Mouse (Mus musculus) limb, embryonic 15.5 days (tissue): Measurements from ENCODE around the gene Tcf3. TPM values are rescaled to one million over a fixed set of nuclear protein-coding genes. Genes with fewer than 3 reads are reported as not detected.

Source experiments
- ATAC-seq: fragments of 200-750 bp; cut with Nextera tagmentation; 2 replicates; pipeline ENCODE4 v1.8.0; 2017; ENCODE audit warnings: low read depth, moderate TSS enrichment; ENCODE audit not compliant: insufficient number of reproducible peaks, low FRiP score, low TSS enrichment
- H3K27ac ChIP-seq: fragments of 300-500 bp; sonication (generic); 2 replicates; pipeline ENCODE4 v1.5.1; 2015; ENCODE audit warnings: moderate library complexity, mild to moderate bottlenecking, inconsistent platforms
- H3K27me3 ChIP-seq: fragments of 300-500 bp; sonication (generic); 2 replicates; pipeline ENCODE4 v1.6.1; 2015; ENCODE audit warnings: inconsistent platforms
- H3K36me3 ChIP-seq: fragments of 300-500 bp; sonication (generic); 2 replicates; pipeline ENCODE4 v1.6.1; 2015; ENCODE audit warnings: inconsistent platforms
- H3K4me1 ChIP-seq: fragments of 300-500 bp; sonication (generic); 2 replicates; pipeline ENCODE4 v1.6.1; 2015; ENCODE audit warnings: inconsistent platforms
- H3K4me2 ChIP-seq: fragments of 300-500 bp; sonication (generic); 2 replicates; pipeline ENCODE4 v1.6.1; 2015; ENCODE audit warnings: mild to moderate bottlenecking, inconsistent platforms
- H3K4me3 ChIP-seq: fragments of 300-500 bp; sonication (generic); 2 replicates; pipeline ENCODE4 v1.5.1; 2015; ENCODE audit warnings: mild to moderate bottlenecking, inconsistent platforms
- H3K9ac ChIP-seq: fragments of 300-500 bp; sonication (generic); 2 replicates; pipeline ENCODE4 v1.6.1; 2015; ENCODE audit warnings: inconsistent platforms
- H3K9me3 ChIP-seq: fragments of 300-500 bp; sonication (generic); 2 replicates; pipeline ENCODE4 v1.6.1; 2016; ENCODE audit warnings: inconsistent platforms
- WGBS: fragments of 180-500 bp; shearing (Covaris S2); methylation state at CpG from one replicate; pipeline ENCODE4 v1.1.7; 2015; 5-methylcytosine and 5-hydroxymethylcytosine counted together
- polyA plus RNA-seq: library from polyadenylated mRNA; unstranded; fragments of >200 nt; fragmentation: Nextera tagmentation; extraction: Ambion mirVana; gene quantifications from 2 replicates; pipeline ENCODE4 v1.2.1, GENCODE M21; 2015

Gene Tcf3
- polyA plus RNA-seq, 1 experiment from 2014 or later: 110 TPM

DNA sequence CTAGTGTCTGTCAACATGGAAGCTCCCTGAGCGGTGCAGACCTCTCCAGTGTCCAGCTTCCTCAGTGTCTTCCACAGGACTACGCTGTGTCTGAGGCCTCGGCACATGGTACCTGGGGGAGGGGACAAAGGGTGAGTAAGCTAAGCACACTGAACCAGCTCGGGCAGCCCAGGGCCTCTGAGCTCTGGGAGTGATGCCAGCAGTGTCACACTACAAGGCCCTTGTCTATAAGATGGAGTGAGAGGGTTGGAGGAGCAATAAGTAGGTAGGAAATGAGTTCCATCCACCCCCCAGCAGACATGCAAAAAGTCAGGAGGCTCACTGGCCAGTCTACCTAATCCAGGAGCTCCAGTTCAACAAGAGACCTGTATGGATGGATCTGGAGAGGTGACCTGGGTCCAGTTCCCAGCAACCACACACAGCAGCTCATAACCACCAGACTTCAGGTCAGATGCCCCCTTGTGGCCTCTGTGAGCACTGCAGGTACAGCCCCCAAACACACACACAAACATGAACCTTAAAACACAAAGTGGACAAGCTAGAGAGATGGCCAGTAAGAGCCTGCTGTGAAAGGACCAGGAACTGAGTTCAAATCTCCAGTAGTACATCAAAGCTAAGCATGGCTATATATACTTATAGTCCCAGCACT, 30.3 kb downstream of the Tcf3 start:
- Histone ChIP-seq H3K4me2 (no peak overlapping the region), H3K9ac (no peak overlapping the region), H3K27ac (no peak overlapping the region), H3K9me3 (no peaks in the 10 kb centered on the region), H3K4me3 (no peak overlapping the region), H3K27me3 (no peaks in the 10 kb centered on the region), H3K4me1 (peaks cover 40% of the 10 kb centered on the region), H3K36me3 (peaks cover 36% of the 10 kb centered on the region)
- WGBS: 86% methylated on average over 4 of the region's 4 CpGs
- no peak for ATAC-seq

DNA sequence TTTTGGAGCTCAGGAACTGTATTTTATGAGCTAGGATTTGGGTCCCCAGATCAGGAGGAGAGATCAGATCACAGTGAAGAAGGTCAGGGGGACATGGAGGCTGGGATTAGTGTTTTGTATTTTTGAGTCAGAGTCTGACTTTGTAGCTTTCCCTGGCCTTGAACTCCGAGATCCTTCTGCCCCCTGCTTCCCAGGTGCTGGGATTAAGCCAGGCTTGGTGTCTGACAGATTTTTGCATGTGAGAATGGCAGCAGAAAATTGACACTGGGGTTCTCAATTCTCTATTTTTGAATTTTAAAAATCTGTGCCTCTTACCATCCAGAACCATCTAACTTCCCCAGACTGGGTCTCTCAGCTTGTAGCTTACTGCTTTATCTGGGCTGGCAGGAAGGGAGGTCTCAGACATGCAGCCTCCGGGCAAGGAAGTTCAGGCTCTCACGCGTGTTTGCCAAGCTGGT, 32.7 kb downstream of the Tcf3 start:
- Histone ChIP-seq H3K36me3 (peaks cover 51% of the 10 kb centered on the region), H3K4me2 (peak overlapping the region; percentile 79), H3K9ac (peak overlapping the region; percentile 59; the same call in 1 of the 2 replicates), H3K4me3 (no peak overlapping the region; the same call in 1 of the 2 replicates), H3K4me1 (peaks cover 40% of the 10 kb centered on the region), H3K27ac (peak overlapping the region; percentile 91), H3K27me3 (no peaks in the 10 kb centered on the region), H3K9me3 (no peaks in the 10 kb centered on the region)
- WGBS: 76% methylated on average over 4 of the region's 4 CpGs
- no peak for ATAC-seq

DNA sequence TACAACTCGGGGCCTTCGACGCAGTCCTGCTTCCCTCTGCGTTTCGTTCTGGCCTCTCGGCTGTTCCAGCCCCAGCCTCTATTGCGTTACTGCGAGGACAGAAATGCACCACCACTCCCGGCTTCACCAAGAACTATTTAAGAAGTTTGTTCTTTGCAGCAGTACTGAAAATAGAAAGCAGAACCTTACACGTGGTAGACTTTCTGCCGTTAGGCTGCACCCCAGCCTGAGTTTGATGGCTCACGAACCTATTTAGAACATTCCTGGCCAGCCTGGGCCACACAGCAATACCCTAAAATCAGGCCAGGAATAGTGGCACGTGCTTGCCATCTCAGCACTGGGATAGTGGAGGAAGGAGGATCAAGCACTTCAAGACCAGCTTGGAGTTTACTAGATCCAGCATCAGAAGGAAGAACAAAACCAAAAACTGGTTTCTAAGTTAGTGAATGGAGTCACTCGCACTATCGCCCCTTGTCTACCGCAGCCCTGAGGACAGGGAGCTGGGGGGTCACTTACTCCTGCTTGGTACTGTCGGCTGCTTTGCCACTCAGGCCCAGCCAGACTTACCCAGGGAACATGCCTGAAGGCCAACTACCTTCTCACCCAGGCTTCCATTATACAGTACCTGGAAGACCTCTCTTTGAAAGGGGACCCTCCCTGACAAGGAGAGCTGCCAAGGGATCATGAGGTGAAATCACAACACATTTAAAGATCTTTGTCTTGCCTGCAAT, 33.3 kb downstream of the Tcf3 start:
- Histone ChIP-seq H3K4me2 (peak overlapping the region; percentile 79), H3K27me3 (no peaks in the 10 kb centered on the region), H3K9me3 (no peaks in the 10 kb centered on the region), H3K4me1 (peaks cover 37% of the 10 kb centered on the region), H3K9ac (peak overlapping the region; percentile 59), H3K27ac (peak overlapping the region; percentile 91), H3K4me3 (peak overlapping the region; percentile 70), H3K36me3 (peaks cover 57% of the 10 kb centered on the region)
- ATAC-seq: no peak
- 11% methylated on average over 17 of the region's 17 CpGs for WGBS

GRCm38 (mm10) chr10:80399191-80399972, 34.1 kb downstream of the Tcf3 start, which contains the start of gene Mbd3:
TSS of gene Mbd3 (minus strand) at chr10:80399550.
- H3K9ac ChIP-seq: peak within 1 kb of the TSS; percentile 92
- peak within 1 kb of the TSS; percentile 83 for H3K4me2 ChIP-seq
- H3K36me3 ChIP-seq: peaks cover 64% of the 10 kb centered on the region
- H3K9me3 ChIP-seq: no peaks in the 10 kb centered on the region
- WGBS: under 1% methylated on average over 67 of the region's 82 CpGs
- H3K27ac ChIP-seq: peak within 1 kb of the TSS; percentile 99
- peak within 1 kb of the TSS; percentile 70 for H3K4me3 ChIP-seq
- no peaks in the 10 kb centered on the region for H3K27me3 ChIP-seq
- peak; percentile 96 for ATAC-seq
- H3K4me1 ChIP-seq: peaks cover 30% of the 10 kb centered on the region

DNA sequence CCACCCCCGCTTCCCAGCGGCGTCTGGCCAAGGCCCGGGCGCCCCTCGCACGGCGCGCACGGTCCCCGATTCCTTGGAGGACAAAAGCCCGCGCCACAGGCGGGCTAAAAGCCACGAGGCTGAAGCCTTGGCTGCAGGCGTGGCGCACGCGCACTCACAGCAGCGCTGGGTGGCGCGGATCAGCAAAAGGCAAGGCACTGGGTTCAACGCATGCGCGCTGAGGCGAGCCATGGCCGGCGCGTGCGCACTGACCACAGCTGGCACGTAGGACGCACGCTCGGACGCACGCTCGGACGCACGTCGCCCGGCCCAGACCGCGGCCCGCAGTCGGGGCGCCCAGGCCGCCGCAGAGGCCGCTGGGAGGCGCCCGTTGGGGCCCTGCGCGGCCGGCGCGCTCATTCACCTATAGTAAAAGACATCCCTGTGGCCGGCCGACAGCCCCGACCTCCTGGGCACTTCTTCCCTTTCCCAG, 34.7 kb downstream of the Tcf3 start:
- H3K27me3 ChIP-seq: no peaks in the 10 kb centered on the region
- peak overlapping the region; percentile 99 for H3K27ac ChIP-seq
- peak overlapping the region; percentile 92 for H3K9ac ChIP-seq
- peak; percentile 78 for ATAC-seq
- peaks cover 64% of the 10 kb centered on the region for H3K36me3 ChIP-seq
- WGBS: under 1% methylated on average over 58 of the region's 59 CpGs
- peaks cover 30% of the 10 kb centered on the region for H3K4me1 ChIP-seq
- H3K4me2 ChIP-seq: peak overlapping the region; percentile 83
- peak overlapping the region; percentile 70 for H3K4me3 ChIP-seq
- no peaks in the 10 kb centered on the region for H3K9me3 ChIP-seq

DNA sequence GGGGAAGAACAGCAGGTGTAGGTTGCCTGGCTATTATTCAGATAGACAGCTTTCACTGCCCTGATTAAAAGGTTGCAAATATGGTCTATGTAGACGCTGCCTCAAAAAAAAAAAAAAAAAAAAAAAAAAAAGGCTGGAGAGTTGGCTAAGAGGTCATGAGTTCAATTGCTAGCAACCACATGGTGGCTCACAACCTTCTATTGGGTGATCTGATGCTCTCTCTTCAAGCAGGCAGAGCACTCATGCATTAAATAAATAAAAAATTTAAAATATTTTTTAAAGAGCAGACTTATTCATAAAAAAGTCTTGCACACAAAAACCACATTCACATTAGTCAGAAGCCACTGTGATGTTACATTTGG, 35.3 kb downstream of the Tcf3 start:
- no peak for ATAC-seq
- H3K27me3 ChIP-seq: no peaks in the 10 kb centered on the region
- peak overlapping the region; percentile 92 for H3K9ac ChIP-seq
- no peaks in the 10 kb centered on the region for H3K9me3 ChIP-seq
- peaks cover 30% of the 10 kb centered on the region for H3K4me1 ChIP-seq
- H3K36me3 ChIP-seq: peaks cover 64% of the 10 kb centered on the region
- 0% methylated on average over 1 of the region's 1 CpGs for WGBS
- H3K27ac ChIP-seq: peak overlapping the region; percentile 99
- peak overlapping the region; percentile 83 for H3K4me2 ChIP-seq
- H3K4me3 ChIP-seq: peak overlapping the region; percentile 70

DNA sequence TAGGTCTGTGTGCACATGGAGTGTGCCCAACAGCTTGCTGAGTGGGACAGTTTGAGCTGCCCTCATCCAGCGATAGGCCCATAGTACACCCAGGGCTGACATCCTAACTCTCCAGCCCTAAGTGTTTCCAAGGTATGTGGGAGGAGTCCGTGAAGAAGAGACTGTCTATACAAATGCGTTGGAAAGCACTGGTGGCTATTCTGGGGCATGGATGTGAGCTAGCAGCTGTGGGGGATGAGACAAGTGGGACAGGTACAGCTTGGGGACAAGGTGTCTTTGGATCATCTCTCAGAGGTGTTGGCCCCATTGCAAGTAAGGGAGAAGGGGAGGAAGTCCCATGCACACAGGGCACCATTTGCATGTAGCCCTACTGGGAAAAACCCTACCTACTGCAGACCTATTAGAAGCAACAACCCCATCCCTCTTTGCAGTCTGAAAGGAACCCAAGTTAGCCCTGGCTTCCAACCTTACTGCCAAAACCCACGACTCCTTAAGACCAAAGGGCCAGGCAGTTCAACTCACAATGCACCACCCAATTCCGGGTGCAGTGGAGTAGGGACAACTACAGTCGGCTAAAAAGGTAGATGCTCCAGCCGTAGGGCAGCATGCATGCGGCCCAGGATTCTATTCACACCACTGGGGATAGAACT, 35.8 kb downstream of the Tcf3 start:
- H3K9me3 ChIP-seq: no peaks in the 10 kb centered on the region
- WGBS: 45% methylated on average over 8 of the region's 8 CpGs
- no peak for ATAC-seq
- no peaks in the 10 kb centered on the region for H3K27me3 ChIP-seq
- H3K36me3 ChIP-seq: peaks cover 64% of the 10 kb centered on the region
- peak overlapping the region; percentile 99 for H3K27ac ChIP-seq
- peaks cover 30% of the 10 kb centered on the region for H3K4me1 ChIP-seq
- peak overlapping the region; percentile 83 for H3K4me2 ChIP-seq
- peak overlapping the region; percentile 70 for H3K4me3 ChIP-seq
- H3K9ac ChIP-seq: peak overlapping the region; percentile 35

- peaks cover 30% of the 10 kb centered on the region for H3K4me1 ChIP-seq
- no peaks in the 10 kb centered on the region for H3K9me3 ChIP-seq
- peaks cover 65% of the 10 kb centered on the region for H3K36me3 ChIP-seq
- peak overlapping the region; percentile 70 for H3K4me3 ChIP-seq
- H3K4me2 ChIP-seq: peak overlapping the region; percentile 83
- H3K9ac ChIP-seq: peak overlapping the region; percentile 17; the same call in 1 of the 2 replicates
- WGBS: 85% methylated on average over 11 of the region's 11 CpGs
- no peaks in the 10 kb centered on the region for H3K27me3 ChIP-seq
- H3K27ac ChIP-seq: peak overlapping the region; percentile 99
- ATAC-seq: no peak
Measured at GRCm38 (mm10) chr10:80396822-80397523, 36.5 kb downstream of the Tcf3 start.

DNA sequence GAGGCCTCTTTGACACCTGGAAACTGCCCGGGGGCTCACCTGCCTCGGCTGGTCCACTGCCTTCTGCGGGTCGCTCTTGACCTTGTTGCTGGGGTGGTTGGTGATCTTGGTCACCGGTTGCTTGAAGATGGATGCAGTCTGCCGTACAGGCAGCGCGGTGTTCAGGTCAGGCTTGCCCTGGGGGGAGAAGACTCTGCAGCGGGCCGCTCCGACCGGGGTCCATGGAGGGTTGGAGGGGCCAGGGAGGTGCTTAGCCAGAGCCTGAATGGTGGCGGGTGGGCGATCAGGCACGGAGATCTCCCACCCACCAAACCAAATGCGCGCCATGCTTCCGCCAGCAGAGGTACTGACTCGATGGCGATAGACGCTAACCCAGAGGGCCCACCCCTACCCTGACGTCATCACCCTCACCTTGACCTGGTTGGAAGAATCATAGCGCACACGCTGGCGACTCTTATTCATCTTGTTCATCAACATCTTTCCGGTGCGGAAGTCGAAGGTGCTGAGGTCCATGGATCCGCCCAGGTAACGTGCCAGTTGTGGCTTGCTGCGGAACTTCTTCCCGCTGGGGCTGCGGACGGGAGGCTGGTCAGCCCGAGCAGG, 38.3 kb downstream of the Tcf3 start:
- H3K36me3 ChIP-seq: peaks cover 71% of the 10 kb centered on the region
- no peak for ATAC-seq
- H3K4me3 ChIP-seq: no peak overlapping the region
- H3K27ac ChIP-seq: no peak overlapping the region
- peaks cover 20% of the 10 kb centered on the region for H3K4me1 ChIP-seq
- H3K9me3 ChIP-seq: no peaks in the 10 kb centered on the region
- no peak overlapping the region for H3K4me2 ChIP-seq
- 94% methylated on average over 35 of the region's 35 CpGs for WGBS
- no peaks in the 10 kb centered on the region for H3K27me3 ChIP-seq
- H3K9ac ChIP-seq: no peak overlapping the region

- no peak overlapping the region for H3K4me2 ChIP-seq
- H3K4me1 ChIP-seq: peaks cover 23% of the 10 kb centered on the region
- H3K36me3 ChIP-seq: peaks cover 75% of the 10 kb centered on the region
- 96% methylated on average over 5 of the region's 5 CpGs for WGBS
- no peak overlapping the region for H3K27ac ChIP-seq
- no peak overlapping the region for H3K9ac ChIP-seq
- H3K4me3 ChIP-seq: no peak overlapping the region
- no peaks in the 10 kb centered on the region for H3K27me3 ChIP-seq
- no peak for ATAC-seq
- H3K9me3 ChIP-seq: no peaks in the 10 kb centered on the region
Measured at GRCm38 (mm10) chr10:80392687-80393086, 40.8 kb downstream of the Tcf3 start.
